In the genomic region with DNA sequence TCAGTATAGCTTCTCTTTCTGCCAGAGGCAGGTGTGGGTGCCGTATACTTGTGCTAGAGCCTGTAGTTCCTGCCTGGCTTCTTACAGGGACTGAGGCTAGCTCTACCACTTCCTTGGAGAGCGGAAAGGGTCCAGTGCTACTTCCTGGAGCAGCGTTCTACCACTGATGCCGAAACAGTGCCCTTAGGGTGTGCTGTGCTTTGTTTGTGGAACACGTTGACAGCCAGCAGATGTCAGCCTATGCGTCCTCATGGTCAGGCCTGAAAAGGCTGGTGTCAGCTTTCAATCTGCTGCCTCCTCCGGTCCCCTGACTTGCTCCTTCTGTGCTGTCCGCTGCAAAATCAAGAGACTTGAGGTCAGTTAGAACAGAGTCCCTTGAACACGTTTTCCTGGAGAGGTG, we compare ENCODE assay signal across 8 mouse cellular contexts. TPM values are rescaled to one million over a fixed set of nuclear protein-coding genes. Genes with fewer than 3 reads are reported as not detected.
DNase-seq lines count a peak whose midpoint lies in the region; ATAC-seq lines count a peak whose summit lies in the region.

No protein-coding gene starts in this region.

- no peak for DNase-seq in liver, embryonic 13.5 days
- DNase-seq in forebrain, embryonic 14.5 days (ENCODE audit: low spot score), result peak; percentile 57
- DNase-seq in midbrain, embryonic 10.5 days (ENCODE audit: low spot score), result peak; percentile 51
- no peak for DNase-seq in layer of hippocampus, adult 8-10 months (ENCODE audit: low spot score in 2 of 2)
- no peak for DNase-seq in right cerebral cortex, postnatal 14 days

- H3K4me1 ChIP-seq in liver, embryonic 13.5 days (replicated peaks), result peaks cover 7% of the 10 kb centered on the region; the same call in 1 of the 2 replicates
- H3K4me1 ChIP-seq in liver, embryonic 12.5 days, result peaks cover 3% of the 10 kb centered on the region; the same call in 1 of the 2 replicates
- peaks cover 16% of the 10 kb centered on the region for H3K4me1 ChIP-seq in forebrain, embryonic 14.5 days (ENCODE audit: control insufficient read depth, insufficient read depth, low read length)
- H3K4me1 ChIP-seq in intestine, embryonic 16.5 days (ENCODE audit: control insufficient read depth, insufficient read depth, low read length), result peaks cover 22% of the 10 kb centered on the region
- peaks cover 39% of the 10 kb centered on the region for H3K4me1 ChIP-seq in midbrain, embryonic 10.5 days

- 0 out of 2 replicates have a peak, but pooled peaks have one; percentile 15 for ATAC-seq in liver, embryonic 13.5 days (ENCODE audit: low read depth)
- no peak for ATAC-seq in liver, embryonic 12.5 days
- ATAC-seq in forebrain, embryonic 14.5 days, result peak; percentile 27
- peak; percentile 26 for ATAC-seq in intestine, embryonic 16.5 days
- no peak for ATAC-seq in monocyte, adult 5-6 weeks (replicated peaks; ENCODE audit: insufficient number of reproducible peaks, low FRiP score, low TSS enrichment, poor library complexity, severe bottlenecking)

- no peak overlapping the region for H3K9ac ChIP-seq in liver, embryonic 13.5 days
- H3K9ac ChIP-seq in liver, embryonic 12.5 days, result no peak overlapping the region
- H3K9ac ChIP-seq in forebrain, embryonic 14.5 days (ENCODE audit: low read length), result no peak overlapping the region
- no peak overlapping the region for H3K9ac ChIP-seq in intestine, embryonic 16.5 days (ENCODE audit: low read depth, low read length)

- H3K27ac ChIP-seq in liver, embryonic 13.5 days, result no peak overlapping the region
- no peak overlapping the region for H3K27ac ChIP-seq in liver, embryonic 12.5 days
- no peak overlapping the region for H3K27ac ChIP-seq in forebrain, embryonic 14.5 days (ENCODE audit: low read depth, low read length)
- H3K27ac ChIP-seq in intestine, embryonic 16.5 days (ENCODE audit: low read length), result no peak overlapping the region; the same call in 1 of the 2 replicates
- H3K27ac ChIP-seq in midbrain, embryonic 10.5 days (replicated peaks), result peak overlapping the region; percentile 72

- WGBS in liver, embryonic 13.5 days (ENCODE audit: insufficient replicate concordance), result 42% methylated on average over 9 of the region's 9 CpGs
- 54% methylated on average over 9 of the region's 9 CpGs for WGBS in liver, embryonic 12.5 days (ENCODE audit: insufficient replicate concordance)
- WGBS in forebrain, embryonic 14.5 days, result 24% methylated on average over 9 of the region's 9 CpGs
- 35% methylated on average over 9 of the region's 9 CpGs for WGBS in intestine, embryonic 16.5 days
- 25% methylated on average over 9 of the region's 9 CpGs for WGBS in midbrain, embryonic 10.5 days

- H3K36me3 ChIP-seq in liver, embryonic 13.5 days, result 0 out of 2 replicates have a peak, but pooled peaks cover 3% of the 10 kb centered on the region
- H3K36me3 ChIP-seq in liver, embryonic 12.5 days, result 0 out of 2 replicates have a peak, but pooled peaks cover 8% of the 10 kb centered on the region
- H3K36me3 ChIP-seq in forebrain, embryonic 14.5 days (ENCODE audit: control insufficient read depth, insufficient read depth, low read length), result no peaks in the 10 kb centered on the region
- H3K36me3 ChIP-seq in intestine, embryonic 16.5 days (ENCODE audit: control insufficient read depth, insufficient read depth, low read length), result peaks cover 12% of the 10 kb centered on the region; the same call in 1 of the 2 replicates
- H3K36me3 ChIP-seq in midbrain, embryonic 10.5 days, result no peaks in the 10 kb centered on the region

- H3K27me3 ChIP-seq in liver, embryonic 13.5 days, result no peaks in the 10 kb centered on the region
- H3K27me3 ChIP-seq in liver, embryonic 12.5 days (replicated peaks), result no peaks in the 10 kb centered on the region
- no peaks in the 10 kb centered on the region for H3K27me3 ChIP-seq in forebrain, embryonic 14.5 days (replicated peaks; ENCODE audit: control insufficient read depth, insufficient read depth, low read length)
- no peaks in the 10 kb centered on the region for H3K27me3 ChIP-seq in intestine, embryonic 16.5 days (replicated peaks; ENCODE audit: control insufficient read depth, insufficient read depth, low read length)
- H3K27me3 ChIP-seq in midbrain, embryonic 10.5 days (ENCODE audit: low read depth, poor library complexity, severe bottlenecking), result no peaks in the 10 kb centered on the region

- no peak overlapping the region for H3K4me2 ChIP-seq in liver, embryonic 13.5 days
- H3K4me2 ChIP-seq in liver, embryonic 12.5 days, result no peak overlapping the region
- no peak overlapping the region for H3K4me2 ChIP-seq in forebrain, embryonic 14.5 days (ENCODE audit: low read length)
- no peak overlapping the region for H3K4me2 ChIP-seq in intestine, embryonic 16.5 days (ENCODE audit: low read depth, low read length)

- no peaks in the 10 kb centered on the region for H3K9me3 ChIP-seq in liver, embryonic 13.5 days (replicated peaks)
- no peaks in the 10 kb centered on the region for H3K9me3 ChIP-seq in liver, embryonic 12.5 days (replicated peaks)
- H3K9me3 ChIP-seq in forebrain, embryonic 14.5 days (replicated peaks; ENCODE audit: control insufficient read depth, low read length), result no peaks in the 10 kb centered on the region
- H3K9me3 ChIP-seq in intestine, embryonic 16.5 days (ENCODE audit: control insufficient read depth, low read length), result no peaks in the 10 kb centered on the region
- no peaks in the 10 kb centered on the region for H3K9me3 ChIP-seq in midbrain, embryonic 10.5 days (replicated peaks)

- no peak overlapping the region for H3K4me3 ChIP-seq in liver, embryonic 13.5 days (replicated peaks)
- no peak overlapping the region for H3K4me3 ChIP-seq in liver, embryonic 12.5 days
- H3K4me3 ChIP-seq in forebrain, embryonic 14.5 days (ENCODE audit: low read depth, low read length), result no peak overlapping the region
- H3K4me3 ChIP-seq in intestine, embryonic 16.5 days (ENCODE audit: low read length), result no peak overlapping the region
- H3K4me3 ChIP-seq in midbrain, embryonic 10.5 days, result no peak overlapping the region

RNA-seq across cellular contexts. Expression of gene Wdsub1, which starts 52.2 kb away (rescaled TPM):
- 9.3 and 10.4 TPM in 2 replicates for polyA plus RNA-seq in liver, embryonic 13.5 days (2015; fragmentation: Nextera tagmentation; extraction: Ambion mirVana)
- 10.5 and 12.9 TPM in 2 replicates for polyA plus RNA-seq in liver, embryonic 12.5 days (2016; fragmentation: Nextera tagmentation; extraction: Ambion mirVana)
- polyA plus RNA-seq in forebrain, embryonic 14.5 days (2014; fragmentation: Nextera tagmentation; extraction: Ambion mirVana), result 8.4 and 10.5 TPM in 2 replicates
- 36.8 and 38.1 TPM in 2 replicates for polyA plus RNA-seq in intestine, embryonic 16.5 days (2015; fragmentation: Nextera tagmentation; extraction: Ambion mirVana)
- polyA plus RNA-seq in midbrain, embryonic 10.5 days (2016; fragmentation: Nextera tagmentation; extraction: Ambion mirVana), result 18.6 and 25.3 TPM in 2 replicates
- 12.1 to 14.6 TPM (median 13.1 TPM) in 3 replicates for total RNA-seq in monocyte, adult 5-6 weeks (2017)
- 10 to 100 TPM; 20.7 to 35.0 (median 25.9) TPM for total RNA-seq in layer of hippocampus, adult 8-10 months (2022)

Comparison
In these comparisons a context has a peak if more than half of its experiments do, and no peak if none do; other contexts are left out.
1. ATAC-seq: peak in liver, embryonic 13.5 days (single experiment), forebrain, embryonic 14.5 days (single experiment) and intestine, embryonic 16.5 days (single experiment); none in liver, embryonic 12.5 days (single experiment) and monocyte, adult 5-6 weeks (single experiment).
2. DNase-seq: peak in forebrain, embryonic 14.5 days (single experiment) and midbrain, embryonic 10.5 days (single experiment); none in liver, embryonic 13.5 days (single experiment), layer of hippocampus, adult 8-10 months (0 of 2) and right cerebral cortex, postnatal 14 days (single experiment).